Mouse (Mus musculus): ENCODE results near the gene Prr11. TPM values are rescaled to one million over a fixed set of nuclear protein-coding genes. Genes with fewer than 3 reads are reported as not detected.
"Not testable (repeated sequence)": the region's sequence is repeated elsewhere in the genome, so short reads cannot be mapped to it uniquely, and the experiment has no call there.

Prr11 gene
- polyA plus RNA-seq, 1 experiment, result 0.44 TPM

DNA sequence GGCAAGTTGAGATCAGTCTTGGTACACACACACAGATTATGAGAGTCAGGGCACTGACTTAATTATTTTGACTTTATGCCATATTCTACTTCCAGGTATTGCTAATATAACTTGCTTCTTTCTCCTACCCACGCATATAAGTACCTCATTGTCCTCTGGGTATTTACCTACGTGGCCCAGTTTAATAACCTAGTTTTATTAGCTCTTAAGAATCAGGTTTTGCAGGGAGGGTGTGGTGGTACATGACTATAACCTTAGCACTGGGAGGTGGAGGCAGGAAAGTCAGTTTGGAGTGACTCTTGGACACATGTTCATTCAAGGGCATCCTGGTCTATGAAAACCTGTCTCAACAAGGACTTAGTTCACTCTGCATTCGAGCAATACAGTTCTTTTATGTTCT, 46.4 kb downstream of the Prr11 start:
- TF ChIP-seq TAL1 (IDR thresholded peaks at IDR 0.05; ENCODE audit: low read length) (no peak), GATA1 (IDR thresholded peaks at IDR 0.05; ENCODE audit: low read length) (no peak)
- Histone ChIP-seq H3K36me3 (ENCODE audit: control insufficient read depth) (peaks cover 42% of the 10 kb centered on the region), H3K4me3 (replicated peaks) (no peak overlapping the region), H3K27me3 (ENCODE audit: control insufficient read depth) (no peaks in the 10 kb centered on the region), H3K9me3 (ENCODE audit: control insufficient read depth, low read length) (no peaks in the 10 kb centered on the region), H3K4me1 (ENCODE audit: control insufficient read depth) (peaks cover 31% of the 10 kb centered on the region)

DNA sequence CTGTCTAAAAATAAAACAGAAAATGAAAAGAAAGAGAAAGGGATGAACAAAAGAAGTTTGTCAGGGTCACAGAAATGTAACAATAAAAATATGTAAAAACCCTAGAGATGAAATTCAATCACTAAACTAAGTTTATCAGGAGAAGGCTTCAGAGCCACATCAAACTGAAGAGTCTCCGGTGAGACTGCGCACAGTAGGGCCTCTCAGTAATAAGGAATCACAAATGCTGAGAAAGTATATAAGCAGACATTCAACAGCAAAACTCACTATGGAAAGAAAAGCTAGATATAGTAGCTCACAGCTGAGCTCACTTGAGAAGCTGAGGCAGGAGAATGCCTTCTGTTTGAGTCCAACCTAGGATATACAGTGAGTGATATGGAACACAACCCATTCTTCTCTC, 48.1 kb downstream of the Prr11 start:
- TF ChIP-seq TAL1 (IDR thresholded peaks at IDR 0.05; ENCODE audit: low read length), result no peak
- Histone ChIP-seq H3K4me3 (replicated peaks) (no peak overlapping the region), H3K9me3 (ENCODE audit: control insufficient read depth, low read length) (no peaks in the 10 kb centered on the region), H3K4me1 (ENCODE audit: control insufficient read depth) (peaks cover 47% of the 10 kb centered on the region), H3K27me3 (ENCODE audit: control insufficient read depth) (no peaks in the 10 kb centered on the region), H3K36me3 (ENCODE audit: control insufficient read depth) (peaks cover 43% of the 10 kb centered on the region)

DNA sequence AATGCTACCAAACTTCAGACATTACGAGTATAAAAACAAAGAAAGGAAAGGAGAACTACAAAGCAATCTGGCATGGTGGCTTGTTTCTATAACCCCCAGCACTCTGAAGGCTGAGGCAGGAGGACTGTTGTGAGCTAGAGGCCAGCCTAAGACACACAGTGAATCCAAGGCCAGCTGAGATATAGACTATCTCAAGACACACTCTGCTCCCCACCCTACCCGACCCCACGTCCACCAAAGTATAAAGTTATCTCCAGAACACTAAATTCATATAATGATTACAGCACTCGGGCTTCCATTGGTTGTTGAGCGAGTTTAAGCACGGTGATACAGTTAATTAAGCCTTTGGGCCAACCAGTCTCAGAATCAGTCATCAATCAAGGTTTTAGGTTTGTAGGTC, 52.2 kb downstream of the Prr11 start:
- Histone ChIP-seq H3K4me3 (replicated peaks) (peak overlapping the region; percentile 27), H3K9me3 (ENCODE audit: control insufficient read depth, low read length) (no peaks in the 10 kb centered on the region), H3K4me1 (ENCODE audit: control insufficient read depth) (peaks cover 47% of the 10 kb centered on the region), H3K36me3 (ENCODE audit: control insufficient read depth) (peaks cover 44% of the 10 kb centered on the region), H3K27me3 (ENCODE audit: control insufficient read depth) (no peaks in the 10 kb centered on the region)
- TF ChIP-seq TAL1 (IDR thresholded peaks at IDR 0.05; ENCODE audit: low read length) (no peak), GATA1 (IDR thresholded peaks at IDR 0.05; ENCODE audit: low read length) (no peak)

DNA sequence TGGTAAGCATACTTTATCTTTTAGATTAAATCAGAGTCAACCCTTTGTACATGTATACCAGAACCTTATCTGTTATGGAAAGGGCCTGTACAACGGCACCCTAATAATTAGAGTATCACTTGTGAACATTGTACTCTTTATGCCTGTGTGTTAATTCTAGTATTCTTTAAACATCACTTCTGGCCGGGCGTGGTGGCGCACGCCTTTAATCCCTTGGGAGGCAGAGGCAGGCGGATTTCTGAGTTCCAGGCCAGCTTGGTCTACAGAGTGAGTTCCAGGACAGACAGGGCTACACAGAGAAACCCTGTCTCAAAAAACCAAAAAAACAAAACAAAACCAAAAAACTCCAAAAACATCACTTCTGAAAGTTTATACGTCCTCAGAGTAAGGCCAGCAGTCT, 59.6 kb downstream of the Prr11 start:
- not testable (repeated sequence) for H3K9me3 ChIP-seq (ENCODE audit: control insufficient read depth, low read length); H3K27me3 ChIP-seq (ENCODE audit: control insufficient read depth); H3K4me3 ChIP-seq (replicated peaks)
- Histone ChIP-seq H3K4me1 (ENCODE audit: control insufficient read depth) (peaks cover 44% of the 10 kb centered on the region), H3K36me3 (ENCODE audit: control insufficient read depth) (peaks cover 43% of the 10 kb centered on the region)

DNA sequence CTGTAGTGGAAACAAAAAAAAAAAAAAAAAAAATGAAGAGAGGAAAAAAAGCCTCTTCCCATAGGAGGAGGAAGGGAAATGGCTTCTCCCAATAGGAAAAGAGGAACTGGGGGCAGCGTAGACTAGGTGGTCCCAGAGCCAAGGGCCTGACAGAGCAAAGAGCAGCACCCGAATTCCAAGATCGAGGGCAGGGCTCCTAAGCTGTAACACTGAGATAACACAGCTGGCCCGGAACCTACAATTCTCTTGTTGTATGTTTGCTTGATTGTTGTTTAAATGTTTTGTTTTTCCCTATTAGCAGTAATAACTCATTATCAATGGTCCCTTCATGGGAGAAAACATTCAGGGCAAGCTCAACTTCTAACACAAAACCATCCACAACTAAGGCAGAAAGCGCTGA, 61.5 kb downstream of the Prr11 start:
- Histone ChIP-seq H3K4me1 (ENCODE audit: control insufficient read depth) (peaks cover 48% of the 10 kb centered on the region), H3K9me3 (ENCODE audit: control insufficient read depth, low read length) (no peaks in the 10 kb centered on the region), H3K4me3 (replicated peaks) (no peak overlapping the region), H3K27me3 (ENCODE audit: control insufficient read depth) (no peaks in the 10 kb centered on the region), H3K36me3 (ENCODE audit: control insufficient read depth) (peaks cover 53% of the 10 kb centered on the region)
- peak; percentile 60 for TF ChIP-seq TAL1 (IDR thresholded peaks at IDR 0.05; ENCODE audit: low read length)
- no peak for TF ChIP-seq GATA1 (IDR thresholded peaks at IDR 0.05; ENCODE audit: low read length)

DNA sequence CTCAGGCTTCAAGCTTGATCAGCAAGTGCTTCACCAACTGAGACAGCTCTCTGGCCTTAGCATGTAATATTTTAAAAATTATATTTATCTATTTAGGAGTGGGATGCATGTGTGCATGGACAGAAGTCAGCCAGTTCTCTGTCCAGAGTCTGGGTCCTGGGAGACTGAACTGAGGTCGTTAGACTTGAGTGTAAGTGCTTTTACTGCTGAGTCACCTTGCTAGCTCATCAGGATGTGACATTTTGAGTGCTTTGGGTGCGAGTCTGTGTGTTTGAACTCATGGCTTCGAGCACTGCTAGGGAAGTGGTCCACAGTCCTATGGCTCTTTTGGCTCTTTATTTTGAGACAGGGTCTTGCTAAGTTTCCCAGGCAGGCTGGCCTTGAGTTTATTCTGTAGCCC, 65.5 kb downstream of the Prr11 start:
- Histone ChIP-seq H3K36me3 (ENCODE audit: control insufficient read depth) (peaks cover 54% of the 10 kb centered on the region), H3K27me3 (ENCODE audit: control insufficient read depth) (no peaks in the 10 kb centered on the region), H3K9me3 (ENCODE audit: control insufficient read depth, low read length) (no peaks in the 10 kb centered on the region), H3K4me1 (ENCODE audit: control insufficient read depth) (peaks cover 38% of the 10 kb centered on the region), H3K4me3 (replicated peaks) (no peak overlapping the region)
- no peak for TF ChIP-seq TAL1 (IDR thresholded peaks at IDR 0.05; ENCODE audit: low read length)
- TF ChIP-seq GATA1 (IDR thresholded peaks at IDR 0.05; ENCODE audit: low read length), result no peak

DNA sequence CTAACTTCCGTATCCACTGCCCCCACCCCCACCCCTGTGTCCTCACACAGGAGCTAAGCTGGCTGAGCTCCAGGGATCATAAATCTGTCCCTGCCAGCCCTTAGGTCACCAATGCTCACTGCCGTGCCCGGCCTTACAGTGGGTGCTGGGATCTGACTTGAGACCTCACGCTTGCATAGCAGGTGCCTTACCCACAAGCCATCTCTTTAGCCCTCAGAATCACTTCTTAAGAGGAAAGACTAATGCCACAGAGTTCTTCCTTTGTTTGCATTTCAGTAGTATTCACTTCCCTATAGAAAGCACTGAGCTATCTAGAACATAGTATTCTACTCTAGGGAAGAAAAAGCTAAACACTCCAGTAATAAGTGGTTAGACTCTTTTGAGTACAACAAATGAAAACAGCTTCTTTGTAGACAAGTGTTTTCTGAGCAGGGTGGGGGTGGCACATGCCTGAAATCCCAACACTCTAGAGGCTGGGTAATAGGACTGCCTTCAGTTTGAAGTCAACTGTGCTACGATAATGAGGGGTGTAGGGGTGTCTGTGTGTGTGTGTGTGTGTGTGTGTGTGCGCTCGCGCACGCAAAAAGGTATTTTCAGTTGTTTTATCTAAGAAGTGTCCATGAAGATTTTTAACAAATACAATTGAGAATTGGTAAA, 69.1 kb downstream of the Prr11 start:
- no peaks in the 10 kb centered on the region for H3K9me3 ChIP-seq (ENCODE audit: control insufficient read depth, low read length)
- TF ChIP-seq GATA1 (IDR thresholded peaks at IDR 0.05; ENCODE audit: low read length) (no peak), TAL1 (IDR thresholded peaks at IDR 0.05; ENCODE audit: low read length) (no peak)
- peaks cover 6% of the 10 kb centered on the region for H3K4me1 ChIP-seq (ENCODE audit: control insufficient read depth)
- no peaks in the 10 kb centered on the region for H3K27me3 ChIP-seq (ENCODE audit: control insufficient read depth)
- no peak overlapping the region for H3K4me3 ChIP-seq (replicated peaks)
- H3K36me3 ChIP-seq (ENCODE audit: control insufficient read depth), result peaks cover 58% of the 10 kb centered on the region

Other genes with a start within 250 kb of the Prr11 start
- gene Ypel2, start 115.0 kb downstream of the Prr11 start, polyA plus RNA-seq (2012), result 0.01 TPM in 1 of 2 replicates, not detected in the other
- 0.08 and 0.19 TPM in 2 replicates for gene Gdpd1, start 34.6 kb downstream of the Prr11 start, polyA plus RNA-seq (2012)
- gene Smg8, start 21.9 kb downstream of the Prr11 start, polyA plus RNA-seq (2012), result 0.18 and 0.20 TPM in 2 replicates
- 0.12 and 0.37 TPM in 2 replicates for gene Ska2, start 526 bp upstream of the Prr11 start, polyA plus RNA-seq (2012)
- 0.86 and 1.2 TPM in 2 replicates for gene Trim37, start 18.4 kb upstream of the Prr11 start, polyA plus RNA-seq (2012)